Mouse (Mus musculus): Measurements from ENCODE around the gene Arhgap31.
A peak's percentile ranks its signal among the peaks of the same experiment; 100 is the strongest.
"Not testable (repeated sequence)": the region's sequence is repeated elsewhere in the genome, so short reads cannot be mapped to it uniquely, and the experiment has no call there.

The Arhgap31 gene

DNA sequence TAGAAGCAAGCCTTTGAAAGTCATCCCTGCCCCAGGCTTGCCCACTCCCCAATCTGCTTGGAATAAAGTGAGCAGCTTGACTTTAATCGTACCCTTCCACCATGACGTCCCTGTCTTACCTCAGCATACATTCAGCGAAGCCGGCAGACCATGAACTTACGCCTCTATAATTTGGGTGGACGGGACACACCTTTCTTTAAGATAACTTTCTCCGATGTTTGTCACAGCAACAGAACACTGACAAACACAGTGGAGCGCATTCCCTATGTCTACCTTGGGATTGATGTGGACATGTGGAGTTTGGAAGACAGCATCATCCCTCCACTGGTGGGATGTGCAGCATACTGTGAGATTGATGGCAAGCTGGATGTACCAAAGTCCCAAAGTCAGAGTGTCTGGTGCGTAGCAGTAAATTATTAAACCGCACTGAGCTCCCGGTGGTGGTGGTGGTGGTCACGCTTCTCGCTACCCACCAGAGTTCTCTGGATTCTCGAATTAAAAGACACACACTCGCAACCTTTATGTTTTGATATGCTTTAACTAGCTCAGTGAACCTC lies 15.6 kb upstream of the Arhgap31 start:
- DNase-seq (ENCODE audit: low read depth, low spot score) = no peak

DNA sequence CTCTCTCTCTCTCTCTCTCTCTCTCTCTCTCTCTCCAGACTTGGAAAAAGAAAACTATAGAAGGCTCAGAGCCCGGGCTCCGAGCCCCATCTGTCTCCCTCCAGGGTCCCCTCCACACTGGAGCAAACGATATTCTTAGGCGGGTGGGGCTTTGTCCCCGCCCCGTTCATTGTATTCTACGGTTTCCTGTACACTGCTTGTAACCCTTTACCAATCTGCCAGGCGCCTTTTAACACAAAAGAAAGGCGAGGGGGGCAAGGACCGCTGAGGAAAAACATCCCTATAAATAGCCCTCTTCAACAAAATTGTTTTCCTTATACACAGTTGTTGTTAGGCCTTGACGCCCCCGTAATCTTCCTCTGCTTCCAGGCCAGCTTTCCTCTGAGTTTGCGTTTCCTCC lies 11.9 kb upstream of the Arhgap31 start:
- DNase-seq (ENCODE audit: low read depth, low spot score) = no peak

DNA sequence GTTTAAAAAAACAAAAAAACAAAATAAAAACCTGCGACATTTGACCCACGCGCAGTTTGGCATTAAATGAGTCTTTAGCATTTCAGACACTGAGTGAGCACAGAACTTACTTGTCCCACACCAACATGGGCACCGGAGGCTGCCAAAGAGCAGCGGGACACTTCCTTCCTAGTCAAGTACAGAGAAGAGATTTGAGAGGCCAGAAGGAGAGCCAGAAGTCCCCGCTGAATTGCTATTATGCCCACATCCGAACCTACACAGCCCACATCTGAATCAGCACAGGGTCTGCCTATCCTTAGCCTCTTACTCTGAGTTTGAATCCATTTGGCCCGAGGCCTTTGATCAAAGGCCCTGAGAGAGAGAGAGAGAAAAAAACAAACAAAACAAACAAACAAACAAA lies 11.2 kb upstream of the Arhgap31 start:
- DNase-seq (ENCODE audit: low read depth, low spot score) = no peak

DNA sequence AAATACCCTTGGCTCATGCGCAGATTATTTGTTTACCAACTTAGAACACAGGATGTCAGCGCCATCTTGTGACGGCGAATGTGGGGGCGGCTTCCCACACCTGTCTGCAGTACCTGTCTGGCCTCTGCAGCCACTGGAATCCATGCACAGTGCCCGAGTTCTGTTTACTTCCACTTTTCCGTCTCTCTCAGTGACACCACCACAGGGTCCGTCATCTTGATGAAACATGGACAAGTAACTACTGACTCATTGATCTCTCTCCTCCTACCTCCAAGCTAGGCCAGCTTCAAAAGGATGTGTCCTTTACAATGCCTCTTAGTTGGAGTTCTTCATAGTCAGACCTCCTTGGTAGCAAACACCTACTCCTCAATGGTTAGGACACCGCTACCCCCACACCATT lies 8.3 kb upstream of the Arhgap31 start:
- no peak for DNase-seq (ENCODE audit: low read depth, low spot score)

DNA sequence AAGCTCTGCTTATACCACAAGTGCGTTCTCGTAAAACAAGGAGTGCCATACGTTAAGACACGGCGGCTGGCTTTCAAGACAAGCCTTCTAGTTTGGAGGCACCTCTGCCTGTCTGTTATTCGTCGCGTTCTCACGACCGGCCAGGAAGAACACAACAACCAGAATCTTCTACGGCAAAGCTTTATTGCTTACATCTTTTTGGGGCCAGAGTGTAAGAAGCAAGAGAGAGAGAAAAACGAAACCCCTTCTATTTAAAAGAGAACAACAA lies 1.1 kb upstream of the Arhgap31 start:
- DNase-seq (ENCODE audit: low read depth, low spot score) = not testable (repeated sequence)

DNA sequence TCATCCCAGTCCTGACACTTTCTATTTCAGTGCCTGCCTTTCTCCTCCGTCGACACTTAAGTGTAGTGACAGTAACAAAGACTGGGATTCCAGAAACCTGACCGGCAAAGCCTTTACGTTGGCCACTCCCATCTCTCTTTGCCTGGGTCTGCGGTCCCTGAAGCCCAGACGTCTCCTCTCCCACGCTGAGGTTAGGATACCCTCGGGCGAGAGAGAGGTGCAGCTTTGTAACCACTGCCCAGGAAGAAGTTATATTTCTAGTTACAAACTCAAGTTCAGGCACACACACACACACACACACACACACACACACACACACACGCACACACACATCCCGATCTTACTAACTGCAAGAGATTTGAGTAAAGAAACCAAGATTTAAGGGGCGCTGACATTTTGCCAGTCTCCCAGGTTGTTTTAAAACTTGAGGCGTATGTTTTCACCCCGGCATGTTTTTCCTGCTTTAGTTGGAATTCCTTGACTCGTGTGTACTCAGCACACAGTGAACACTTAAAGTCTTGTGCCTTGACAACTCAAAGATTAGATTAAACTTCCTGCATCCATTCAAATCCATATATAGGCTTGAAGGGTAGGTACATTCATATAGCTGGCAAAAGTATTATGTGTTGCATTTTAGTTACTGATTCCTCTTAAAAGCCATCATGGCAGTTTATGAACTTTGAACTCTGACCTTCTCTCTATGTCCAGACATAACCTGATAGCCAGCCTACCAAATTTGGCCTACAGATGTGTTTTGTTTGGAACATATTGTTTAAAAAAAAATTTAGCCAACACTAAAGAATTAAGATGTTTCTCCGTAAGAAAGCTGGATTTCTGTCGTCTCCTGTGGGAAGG lies 557 bp upstream of the Arhgap31 start:
- peak; percentile 70 for DNase-seq (ENCODE audit: low read depth, low spot score)

DNA sequence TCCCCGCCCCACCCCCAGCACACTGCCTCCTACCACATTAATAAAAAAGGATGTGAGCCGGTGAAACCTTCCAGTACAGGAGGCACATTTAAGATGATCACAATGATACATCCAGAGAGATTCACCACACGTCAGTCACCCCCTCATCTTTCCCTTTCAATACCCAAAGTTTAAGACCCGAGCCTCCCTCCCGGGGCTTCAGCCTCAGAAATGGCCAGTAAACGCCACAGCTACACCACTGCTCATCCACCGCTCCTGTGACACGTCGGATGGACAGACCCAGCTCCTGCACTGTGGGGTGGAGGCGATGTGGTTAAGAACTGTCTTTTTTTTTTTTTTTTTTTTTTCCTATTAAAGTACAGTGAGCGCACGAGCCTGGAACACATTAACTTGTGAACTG lies 969 bp downstream of the Arhgap31 start:
- no peak for DNase-seq (ENCODE audit: low read depth, low spot score)

DNA sequence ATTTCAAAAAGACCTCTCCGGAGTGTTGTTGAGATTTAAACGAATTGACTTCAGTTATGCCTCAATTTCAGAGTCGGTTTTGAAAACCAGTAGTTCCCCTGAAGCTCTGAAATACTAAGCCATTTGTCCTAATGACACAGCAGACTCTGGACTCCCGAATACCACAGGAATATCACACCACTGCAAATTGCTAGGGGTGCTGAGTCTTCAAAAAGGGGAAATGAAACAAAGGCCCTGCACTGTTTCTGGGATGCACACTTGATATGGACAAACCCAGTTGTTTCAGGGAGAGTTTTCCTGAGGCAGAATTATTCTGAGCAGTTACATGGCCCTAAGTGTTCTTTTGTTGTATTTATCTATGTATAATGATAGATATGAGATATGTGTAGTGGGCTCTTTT lies 1.8 kb downstream of the Arhgap31 start:
- no peak for DNase-seq (ENCODE audit: low read depth, low spot score)

DNA sequence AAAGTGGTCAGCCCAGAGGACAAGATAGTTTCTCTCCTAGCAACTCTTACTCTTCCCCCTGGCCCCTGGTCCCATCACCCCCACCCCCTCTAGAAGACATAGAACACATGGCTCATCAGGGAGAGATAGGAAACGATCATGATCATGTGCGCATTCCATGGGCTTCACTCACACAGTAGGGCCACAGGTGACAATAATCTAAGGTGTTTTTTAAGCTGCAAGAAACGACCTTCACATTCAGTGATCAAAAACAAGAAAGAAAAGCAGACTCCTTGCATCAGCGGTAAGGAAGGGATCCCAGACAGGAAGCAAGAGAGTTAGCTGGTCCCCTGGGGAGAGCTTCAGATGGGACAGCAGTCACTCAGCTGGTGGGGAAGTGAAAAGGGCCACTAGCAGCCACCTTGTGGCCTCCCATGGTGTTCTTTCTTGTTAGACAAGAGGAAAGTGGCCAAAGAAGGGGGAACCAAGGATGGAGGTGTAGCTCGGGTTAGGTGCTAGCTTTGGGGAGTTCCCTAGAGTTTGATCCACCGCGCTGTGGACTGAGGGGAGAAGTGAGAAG lies 4.0 kb downstream of the Arhgap31 start:
- DNase-seq (ENCODE audit: low read depth, low spot score) = no peak

DNA sequence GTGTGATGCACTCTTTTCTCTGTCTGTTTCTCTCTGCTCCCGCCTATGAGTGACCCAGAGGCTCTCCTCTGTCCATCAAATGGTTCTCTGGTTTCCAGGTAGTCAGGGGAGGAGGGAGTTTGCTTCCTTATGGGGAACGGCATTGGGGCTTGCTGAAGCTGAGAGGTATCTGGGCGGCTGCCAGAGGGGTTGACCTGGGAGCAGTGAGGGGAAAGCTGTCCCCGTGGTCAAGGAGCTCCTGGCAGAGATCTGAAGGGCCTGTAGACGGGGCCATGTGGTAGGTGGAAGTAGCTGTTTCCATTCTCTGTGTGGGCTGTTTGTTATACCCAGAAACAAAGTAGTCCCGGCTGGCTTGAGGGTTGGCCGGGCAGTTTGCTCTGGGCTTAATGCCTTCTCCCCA lies 6.3 kb downstream of the Arhgap31 start:
- DNase-seq (ENCODE audit: low read depth, low spot score) = no peak

DNA sequence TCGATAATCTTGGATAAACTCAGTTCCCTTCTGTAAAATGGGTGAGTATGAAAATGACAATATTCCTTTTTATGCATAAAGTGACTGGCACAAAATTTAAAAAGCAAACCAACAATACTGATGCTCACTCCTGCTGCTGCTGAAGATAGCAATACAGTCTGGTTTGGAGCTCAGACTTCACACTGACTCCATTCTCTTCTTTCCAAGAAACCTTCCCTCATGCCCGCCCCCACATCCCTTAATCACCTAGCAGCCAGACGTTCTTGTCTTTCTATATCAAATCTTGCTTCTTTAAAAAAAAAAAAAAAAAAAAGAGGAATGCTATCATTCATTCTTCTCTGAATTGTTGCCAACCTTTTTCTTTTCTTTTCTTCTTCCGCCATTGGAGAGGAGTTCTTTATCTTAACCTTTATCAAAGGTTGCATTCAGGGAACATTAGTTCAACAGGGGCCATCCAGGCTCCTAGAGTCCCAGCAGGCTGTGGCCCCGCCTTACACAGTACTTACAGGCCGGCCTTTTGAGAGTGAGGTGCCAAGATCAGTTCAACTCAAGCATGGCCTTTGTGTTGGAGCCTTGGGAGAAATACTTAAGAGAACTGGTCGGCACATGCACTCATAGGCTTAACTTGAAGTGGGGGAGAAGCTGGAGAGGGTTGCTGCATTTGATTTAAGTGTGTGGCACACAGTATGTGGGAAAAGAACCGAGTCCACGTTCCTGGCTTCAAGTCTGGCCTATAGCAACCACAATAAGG lies 7.4 kb downstream of the Arhgap31 start:
- DNase-seq (ENCODE audit: low read depth, low spot score) = no peak

DNA sequence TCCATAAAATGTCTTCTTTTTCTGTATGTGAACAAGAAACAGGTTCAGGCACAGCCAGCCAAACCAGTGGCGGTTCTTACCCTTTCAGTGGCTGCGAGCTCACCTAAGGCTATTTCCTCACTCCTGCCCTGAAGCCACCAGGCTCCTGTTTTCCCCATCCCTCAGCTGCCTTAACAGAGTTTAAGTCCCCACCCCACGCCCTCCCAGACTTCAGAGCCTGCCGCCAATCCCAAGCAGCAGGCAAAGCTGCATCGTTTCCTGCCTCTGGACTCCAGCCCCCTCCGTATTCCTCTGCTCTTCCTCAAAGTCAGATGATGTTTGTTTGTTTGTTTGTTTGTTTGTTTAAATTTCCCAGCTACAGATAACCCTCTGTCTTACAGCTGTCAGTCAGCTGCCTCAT lies 9.6 kb downstream of the Arhgap31 start:
- no peak for DNase-seq (ENCODE audit: low read depth, low spot score)

DNA sequence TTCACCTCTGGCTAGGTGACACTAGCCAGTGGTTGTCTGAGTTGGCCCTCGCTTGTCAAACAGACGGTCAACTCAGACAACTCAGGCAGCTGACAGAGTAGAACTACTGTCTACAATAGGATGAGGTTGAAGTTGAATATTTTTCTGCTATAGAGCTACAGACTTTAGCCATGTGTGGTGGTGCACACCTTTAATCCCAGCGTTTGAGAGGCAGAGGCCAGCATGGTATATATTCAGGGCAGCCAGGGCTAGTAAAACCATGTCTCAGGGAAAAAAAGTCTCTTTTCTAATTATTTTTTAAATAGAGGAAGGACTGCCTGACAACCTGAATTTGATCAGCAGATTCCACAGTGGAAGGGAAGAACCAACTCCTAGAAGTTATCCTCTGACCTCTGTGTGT lies 10.8 kb downstream of the Arhgap31 start:
- DNase-seq (ENCODE audit: low read depth, low spot score) = no peak

DNA sequence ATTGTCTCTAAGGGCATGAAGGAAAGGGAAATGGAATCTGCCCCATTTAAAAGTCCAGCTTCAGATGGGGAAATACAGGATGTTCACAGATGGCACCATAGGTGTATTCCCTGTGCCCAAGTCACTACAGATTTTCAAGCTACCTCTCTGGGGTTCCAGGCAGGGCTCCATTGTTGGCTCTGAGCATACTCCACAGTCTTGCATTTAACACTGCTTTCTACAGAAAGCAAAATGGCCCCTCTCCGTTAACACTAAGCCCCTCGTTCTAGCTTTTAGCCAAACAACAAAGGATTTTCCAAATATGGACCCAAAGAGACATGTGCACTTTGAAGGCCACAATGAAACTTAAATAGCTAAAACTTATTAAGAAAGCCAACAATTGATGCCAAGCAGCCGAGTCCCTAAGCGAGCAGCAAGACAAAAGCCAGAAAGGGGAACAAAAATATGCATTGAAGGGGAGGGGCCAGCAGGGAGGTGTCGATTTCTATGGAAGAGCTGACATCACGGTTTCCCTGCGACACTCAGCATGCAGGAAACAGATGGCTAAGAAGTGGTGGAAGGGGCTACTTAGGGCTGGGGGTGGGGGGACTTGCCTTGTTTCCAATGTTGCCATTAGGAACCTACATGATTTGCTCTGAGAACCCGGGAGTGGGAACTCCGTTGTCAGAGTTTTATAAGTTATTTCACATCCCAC lies 11.4 kb downstream of the Arhgap31 start:
- peak; percentile 61 for DNase-seq (ENCODE audit: low read depth, low spot score)

DNA sequence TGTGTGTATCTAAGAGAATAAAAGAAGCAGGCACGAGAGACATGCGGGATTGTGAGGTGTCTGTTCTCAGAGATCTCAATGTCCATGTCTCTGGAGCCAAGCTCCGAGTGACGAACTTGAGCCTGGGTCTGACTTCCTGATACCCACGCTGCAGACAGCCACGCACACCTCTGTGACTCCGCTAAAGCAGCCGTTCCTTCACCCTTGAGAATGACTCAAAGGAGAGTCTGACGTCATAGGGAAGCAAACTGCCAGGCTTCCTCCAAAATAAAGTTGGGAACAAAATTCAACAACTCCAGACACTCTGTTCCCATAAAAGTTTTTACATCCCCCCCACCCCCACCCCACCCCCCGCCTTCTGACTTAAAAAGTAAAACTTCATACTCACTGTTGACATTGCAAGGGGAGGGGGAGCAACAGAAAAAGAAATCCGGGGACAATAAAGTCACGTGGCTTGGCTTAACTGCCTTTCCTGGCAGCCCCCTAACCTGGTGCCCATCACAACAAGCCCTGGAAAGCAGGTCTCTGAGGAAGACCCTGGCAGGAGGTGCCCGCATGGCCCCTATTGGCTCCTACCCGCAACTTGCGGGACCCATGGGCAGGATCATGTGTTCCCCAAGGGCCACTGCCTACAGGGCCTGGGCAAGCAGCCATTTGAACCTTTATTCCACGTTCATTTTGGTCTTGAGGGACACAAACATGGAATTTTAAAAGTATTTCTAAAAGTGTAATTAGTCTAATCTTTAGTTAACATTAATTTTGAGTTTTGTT lies 12.5 kb downstream of the Arhgap31 start:
- DNase-seq (ENCODE audit: low read depth, low spot score) = no peak

DNA sequence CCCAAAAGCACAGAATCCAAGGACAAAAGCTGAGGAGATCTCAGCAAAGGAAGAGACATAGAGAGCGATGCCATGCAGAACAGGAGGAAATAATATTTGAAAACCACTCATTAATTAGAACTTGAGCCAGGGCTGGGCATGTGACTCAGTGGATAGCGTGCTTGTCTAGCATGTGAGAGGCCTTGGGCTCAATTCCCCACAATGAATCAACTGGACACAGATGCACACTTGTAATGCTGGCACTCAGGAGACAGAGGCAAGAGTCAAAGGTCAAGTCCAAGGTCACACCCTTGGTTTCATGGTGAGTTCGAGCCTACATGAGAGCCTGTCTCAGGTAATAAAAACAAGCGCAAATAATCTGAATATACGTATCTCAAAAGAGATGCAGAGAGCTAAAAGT lies 15.5 kb downstream of the Arhgap31 start:
- DNase-seq (ENCODE audit: low read depth, low spot score) = no peak

DNA sequence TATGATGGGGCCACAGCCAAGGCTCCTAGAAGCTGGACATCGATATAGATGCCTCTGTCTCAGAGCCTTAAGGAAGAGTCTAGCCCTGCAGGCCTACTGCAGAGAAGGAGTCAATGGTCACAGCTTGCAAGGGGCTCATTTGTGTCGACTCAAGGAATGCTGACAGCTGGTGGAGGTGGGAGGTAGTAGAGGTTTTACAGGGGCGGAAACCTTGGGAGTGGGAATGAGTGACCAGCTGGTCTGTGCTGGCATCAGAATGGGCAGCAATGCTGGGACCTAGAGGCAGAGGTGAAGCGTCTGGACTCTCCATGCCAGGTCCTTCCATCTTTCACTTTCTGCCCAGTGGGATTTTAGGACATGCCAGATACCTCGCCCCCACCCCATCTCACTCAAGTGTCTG lies 17.5 kb downstream of the Arhgap31 start:
- no peak for DNase-seq (ENCODE audit: low read depth, low spot score)

DNA sequence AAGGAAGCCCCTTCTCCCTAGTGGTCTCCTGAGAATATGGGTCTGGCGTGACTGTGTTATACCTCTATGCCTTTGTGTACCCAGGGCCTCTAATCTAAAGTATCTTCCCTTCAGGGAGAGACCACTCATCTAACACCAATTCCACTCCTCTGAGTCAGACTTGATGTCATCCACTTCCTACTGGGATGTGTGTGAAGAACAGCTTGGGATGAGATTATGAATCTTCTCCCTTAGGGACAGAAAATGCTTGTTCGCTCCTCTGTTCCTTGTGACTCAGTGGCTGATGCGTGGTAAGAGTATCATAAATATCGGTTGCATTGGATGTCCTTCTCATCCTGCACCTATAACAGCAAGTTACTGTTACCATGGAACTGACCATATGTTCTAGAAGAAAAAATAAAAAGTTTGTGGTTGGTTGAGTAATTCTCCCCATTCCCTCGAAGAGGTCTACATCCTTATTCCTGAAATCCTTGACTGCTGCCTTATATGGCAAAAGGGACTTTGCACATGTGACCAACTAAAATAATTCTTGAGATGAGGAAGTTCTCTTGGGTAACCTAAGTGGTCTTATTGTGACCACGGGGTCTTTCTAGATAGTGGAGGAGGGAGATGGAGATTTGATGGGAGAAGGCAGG lies 18.1 kb downstream of the Arhgap31 start:
- no peak for DNase-seq (ENCODE audit: low read depth, low spot score)

DNA sequence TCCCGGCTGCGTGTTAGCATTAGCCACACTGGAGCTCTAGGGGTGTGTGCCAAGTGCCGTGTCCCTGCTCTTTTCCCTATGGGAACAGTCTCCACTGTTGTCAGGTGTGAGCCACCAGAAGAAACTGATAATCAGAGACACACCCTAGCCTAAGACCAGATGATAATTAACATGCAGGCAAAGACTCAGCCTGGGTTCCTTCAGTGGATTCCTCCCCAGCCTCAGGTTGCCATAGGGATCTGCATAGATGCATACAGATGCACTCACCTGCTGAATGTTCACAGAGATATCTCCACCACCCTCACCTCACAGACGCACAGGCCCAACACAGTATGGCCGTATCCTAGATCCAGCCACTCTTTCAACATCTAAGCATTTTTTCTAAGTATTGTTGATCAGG lies 22.6 kb downstream of the Arhgap31 start:
- DNase-seq (ENCODE audit: low read depth, low spot score) = no peak

DNA sequence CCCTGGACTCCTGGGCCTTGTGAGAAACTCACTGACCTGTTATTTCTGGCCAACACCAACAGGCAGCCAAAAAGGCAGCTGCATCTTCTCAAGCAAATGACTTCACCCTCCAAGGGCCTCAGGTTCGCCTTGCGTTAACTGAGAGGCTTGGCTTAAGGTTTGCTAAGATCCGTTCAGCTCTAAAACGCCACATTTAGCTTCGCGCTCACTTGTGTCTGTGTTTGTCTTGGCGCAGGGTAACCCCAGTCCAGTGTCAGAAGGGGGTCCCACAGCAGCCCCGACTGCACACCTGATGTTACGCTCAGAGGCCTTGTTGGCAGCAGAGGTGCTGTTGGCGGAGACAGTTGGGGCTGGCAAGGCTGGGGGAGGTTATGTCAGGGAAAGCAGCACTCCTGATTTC lies 23.3 kb downstream of the Arhgap31 start:
- DNase-seq (ENCODE audit: low read depth, low spot score) = no peak
